Mouse (Mus musculus): ENCODE data around the gene Mpig6b. TPM values are rescaled to one million over a fixed set of nuclear protein-coding genes. Genes with fewer than 3 reads are reported as not detected.

The Mpig6b gene
- polyA plus RNA-seq, 1 experiment from 2014 or later = 0.74 TPM

- DNase-seq (ENCODE audit: low spot score) (peak; percentile 79), ATAC-seq (replicated peaks; ENCODE audit: insufficient number of reproducible peaks, low FRiP score, low TSS enrichment, low read depth) (0 out of 2 replicates have a peak, but pooled peaks have one; percentile 22)
- no peaks in the 10 kb centered on the region for H3K9me3 ChIP-seq (replicated peaks; ENCODE audit: control insufficient read depth, low read length)
- peak overlapping the region; percentile 71 for H3K4me3 ChIP-seq (ENCODE audit: low read depth, low read length)
- H3K4me2 ChIP-seq (ENCODE audit: low read depth, low read length) = peak overlapping the region; percentile 89
- peak overlapping the region; percentile 97 for H3K27ac ChIP-seq (replicated peaks; ENCODE audit: low read depth, low read length)
- H3K4me1 ChIP-seq (ENCODE audit: control insufficient read depth, insufficient read depth, low read length) = peaks cover 2% of the 10 kb centered on the region
- peaks cover 8% of the 10 kb centered on the region for H3K36me3 ChIP-seq (replicated peaks; ENCODE audit: control insufficient read depth, insufficient read depth, low read depth, low read length)
- WGBS = under 1% methylated on average over 27 of the region's 27 CpGs
- no peaks in the 10 kb centered on the region for H3K27me3 ChIP-seq (ENCODE audit: control insufficient read depth, insufficient read depth, low read length)
- H3K9ac ChIP-seq (replicated peaks; ENCODE audit: low read length) = peak overlapping the region; percentile 93
These were observed 15.7 kb downstream of the Mpig6b start for GRCm38 (mm10) chr17:35050126-35050750.

DNA sequence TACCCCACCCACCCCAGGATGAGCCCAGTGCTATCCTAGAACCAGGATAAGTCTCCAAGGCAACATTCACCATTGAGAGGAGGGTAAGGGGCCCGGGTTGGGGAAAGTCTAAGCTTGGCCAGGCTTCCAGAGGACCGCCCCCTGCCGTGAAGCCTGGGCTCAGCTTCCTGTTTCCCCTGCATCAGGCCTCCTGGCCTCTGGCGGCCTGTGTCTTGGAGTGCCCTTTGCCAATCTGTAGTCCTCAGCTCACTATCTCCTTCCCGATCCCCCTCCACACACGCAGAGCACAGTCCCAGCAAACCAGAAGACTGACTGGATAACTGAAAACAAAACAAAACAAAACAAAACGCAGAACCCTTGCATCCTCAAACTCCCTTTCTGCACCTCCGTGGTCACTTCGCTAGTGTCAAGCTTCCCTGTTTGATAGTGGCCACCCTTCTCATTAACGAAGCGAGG is 16.4 kb downstream of the Mpig6b start, which contains the start of gene Clic1:
Clic1 (plus strand) TSS at position 406 of the 456 bp plus-strand sequence.
- peak within 1 kb of the TSS; percentile 97 for H3K27ac ChIP-seq (replicated peaks; ENCODE audit: low read depth, low read length)
- ATAC-seq (replicated peaks; ENCODE audit: insufficient number of reproducible peaks, low FRiP score, low TSS enrichment, low read depth) (no peak), DNase-seq (ENCODE audit: low spot score) (peak; percentile 89)
- WGBS = 3% methylated on average over 11 of the region's 11 CpGs
- H3K36me3 ChIP-seq (replicated peaks; ENCODE audit: control insufficient read depth, insufficient read depth, low read depth, low read length) = peaks cover 5% of the 10 kb centered on the region
- peak within 1 kb of the TSS; percentile 89 for H3K4me2 ChIP-seq (ENCODE audit: low read depth, low read length)
- peaks cover 2% of the 10 kb centered on the region for H3K4me1 ChIP-seq (ENCODE audit: control insufficient read depth, insufficient read depth, low read length)
- H3K4me3 ChIP-seq (ENCODE audit: low read depth, low read length) = peak within 1 kb of the TSS; percentile 71
- no peaks in the 10 kb centered on the region for H3K9me3 ChIP-seq (replicated peaks; ENCODE audit: control insufficient read depth, low read length)
- H3K27me3 ChIP-seq (ENCODE audit: control insufficient read depth, insufficient read depth, low read length) = no peaks in the 10 kb centered on the region
- peak within 1 kb of the TSS; percentile 93 for H3K9ac ChIP-seq (replicated peaks; ENCODE audit: low read length)

- Histone ChIP-seq H3K9ac (replicated peaks; ENCODE audit: low read length) (no peak overlapping the region), H3K27ac (replicated peaks; ENCODE audit: low read depth, low read length) (no peak overlapping the region), H3K4me1 (ENCODE audit: control insufficient read depth, insufficient read depth, low read length) (peaks cover 2% of the 10 kb centered on the region), H3K9me3 (replicated peaks; ENCODE audit: control insufficient read depth, low read length) (no peaks in the 10 kb centered on the region), H3K4me2 (ENCODE audit: low read depth, low read length) (no peak overlapping the region), H3K4me3 (ENCODE audit: low read depth, low read length) (no peak overlapping the region), H3K27me3 (ENCODE audit: control insufficient read depth, insufficient read depth, low read length) (no peaks in the 10 kb centered on the region), H3K36me3 (replicated peaks; ENCODE audit: control insufficient read depth, insufficient read depth, low read depth, low read length) (peaks cover under 1% of the 10 kb centered on the region)
- 79% methylated on average over 5 of the region's 5 CpGs for WGBS
- DNase-seq (ENCODE audit: low spot score) (no peak), ATAC-seq (replicated peaks; ENCODE audit: insufficient number of reproducible peaks, low FRiP score, low TSS enrichment, low read depth) (no peak)
These were observed 17.0 kb downstream of the Mpig6b start for GRCm38 (mm10) chr17:35048932-35049440.

GRCm38 (mm10) chr17:35048149-35048931 is 17.6 kb downstream of the Mpig6b start:
- H3K4me3 ChIP-seq (ENCODE audit: low read depth, low read length) = no peak overlapping the region
- ATAC-seq (replicated peaks; ENCODE audit: insufficient number of reproducible peaks, low FRiP score, low TSS enrichment, low read depth) (no peak), DNase-seq (ENCODE audit: low spot score) (no peak)
- no peak overlapping the region for H3K4me2 ChIP-seq (ENCODE audit: low read depth, low read length)
- H3K27ac ChIP-seq (replicated peaks; ENCODE audit: low read depth, low read length) = peak overlapping the region; percentile 29; the same call in 1 of the 2 replicates
- H3K9me3 ChIP-seq (replicated peaks; ENCODE audit: control insufficient read depth, low read length) = no peaks in the 10 kb centered on the region
- H3K4me1 ChIP-seq (ENCODE audit: control insufficient read depth, insufficient read depth, low read length) = peaks cover 2% of the 10 kb centered on the region
- no peaks in the 10 kb centered on the region for H3K27me3 ChIP-seq (ENCODE audit: control insufficient read depth, insufficient read depth, low read length)
- H3K36me3 ChIP-seq (replicated peaks; ENCODE audit: control insufficient read depth, insufficient read depth, low read depth, low read length) = no peaks in the 10 kb centered on the region; the same call in 1 of the 2 replicates
- H3K9ac ChIP-seq (replicated peaks; ENCODE audit: low read length) = 0 out of 2 replicates have a peak overlapping the region, but pooled peaks have one; percentile 3
- 38% methylated on average over 11 of the region's 11 CpGs for WGBS

DNA sequence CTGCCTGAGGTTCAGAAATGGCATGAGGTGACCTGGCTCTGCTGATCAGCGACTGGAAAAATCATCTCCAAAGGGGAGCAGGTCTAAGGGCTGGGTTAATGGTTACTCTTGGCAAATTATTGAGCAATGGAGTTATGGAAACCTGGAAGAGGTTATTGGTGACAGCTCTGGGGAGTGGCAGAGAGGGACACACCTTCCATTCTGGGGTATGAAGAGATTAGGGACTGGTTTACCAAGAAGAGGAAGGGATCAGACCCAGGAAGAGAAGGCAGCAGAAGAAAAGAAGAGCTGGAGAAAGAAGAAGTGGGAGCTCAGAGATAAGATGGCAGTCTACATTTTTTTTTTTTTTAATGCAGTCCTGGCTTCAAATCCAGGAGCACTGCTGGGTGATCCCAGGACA is 18.3 kb downstream of the Mpig6b start:
- Histone ChIP-seq H3K4me1 (ENCODE audit: control insufficient read depth, insufficient read depth, low read length) (peaks cover 2% of the 10 kb centered on the region), H3K9me3 (replicated peaks; ENCODE audit: control insufficient read depth, low read length) (no peaks in the 10 kb centered on the region), H3K27me3 (ENCODE audit: control insufficient read depth, insufficient read depth, low read length) (no peaks in the 10 kb centered on the region), H3K4me2 (ENCODE audit: low read depth, low read length) (no peak overlapping the region), H3K27ac (replicated peaks; ENCODE audit: low read depth, low read length) (0 out of 2 replicates have a peak overlapping the region, but pooled peaks have one; percentile 29), H3K9ac (replicated peaks; ENCODE audit: low read length) (no peak overlapping the region), H3K4me3 (ENCODE audit: low read depth, low read length) (no peak overlapping the region), H3K36me3 (replicated peaks; ENCODE audit: control insufficient read depth, insufficient read depth, low read depth, low read length) (no peaks in the 10 kb centered on the region)
- ATAC-seq (replicated peaks; ENCODE audit: insufficient number of reproducible peaks, low FRiP score, low TSS enrichment, low read depth) = no peak
- no peak for DNase-seq (ENCODE audit: low spot score)
- WGBS = 43% methylated on average over 1 of the region's 1 CpGs

GRCm38 (mm10) chr17:35046681-35047455 is 19.1 kb downstream of the Mpig6b start, which contains the start of gene Msh5:
TSS of gene Msh5 (minus strand) at chr17:35046745.
- Histone ChIP-seq H3K27ac (replicated peaks; ENCODE audit: low read depth, low read length) (peak within 1 kb of the TSS; percentile 48; the same call in 1 of the 2 replicates), H3K4me1 (ENCODE audit: control insufficient read depth, insufficient read depth, low read length) (no peaks in the 10 kb centered on the region; the same call in 1 of the 2 replicates), H3K4me2 (ENCODE audit: low read depth, low read length) (peak within 1 kb of the TSS; percentile 87), H3K36me3 (replicated peaks; ENCODE audit: control insufficient read depth, insufficient read depth, low read depth, low read length) (no peaks in the 10 kb centered on the region), H3K9me3 (replicated peaks; ENCODE audit: control insufficient read depth, low read length) (no peaks in the 10 kb centered on the region), H3K27me3 (ENCODE audit: control insufficient read depth, insufficient read depth, low read length) (no peaks in the 10 kb centered on the region), H3K9ac (replicated peaks; ENCODE audit: low read length) (peak within 1 kb of the TSS; percentile 80), H3K4me3 (ENCODE audit: low read depth, low read length) (peak within 1 kb of the TSS; percentile 41)
- DNase-seq (ENCODE audit: low spot score) (peak; percentile 100), ATAC-seq (replicated peaks; ENCODE audit: insufficient number of reproducible peaks, low FRiP score, low TSS enrichment, low read depth) (peak; percentile 97)
- 3% methylated on average over 31 of the region's 33 CpGs for WGBS

- Histone ChIP-seq H3K4me3 (ENCODE audit: low read depth, low read length) (peak overlapping the region; percentile 41), H3K4me1 (ENCODE audit: control insufficient read depth, insufficient read depth, low read length) (no peaks in the 10 kb centered on the region; the same call in 1 of the 2 replicates), H3K4me2 (ENCODE audit: low read depth, low read length) (peak overlapping the region; percentile 87), H3K9ac (replicated peaks; ENCODE audit: low read length) (peak overlapping the region; percentile 80), H3K36me3 (replicated peaks; ENCODE audit: control insufficient read depth, insufficient read depth, low read depth, low read length) (no peaks in the 10 kb centered on the region), H3K27me3 (ENCODE audit: control insufficient read depth, insufficient read depth, low read length) (no peaks in the 10 kb centered on the region), H3K9me3 (replicated peaks; ENCODE audit: control insufficient read depth, low read length) (no peaks in the 10 kb centered on the region), H3K27ac (replicated peaks; ENCODE audit: low read depth, low read length) (peak overlapping the region; percentile 48; the same call in 1 of the 2 replicates)
- ATAC-seq (replicated peaks; ENCODE audit: insufficient number of reproducible peaks, low FRiP score, low TSS enrichment, low read depth) (peak; percentile 71), DNase-seq (ENCODE audit: low spot score) (no peak)
- 7% methylated on average over 46 of the region's 48 CpGs for WGBS
These were observed 19.9 kb downstream of the Mpig6b start for GRCm38 (mm10) chr17:35045807-35046680.

All from embryonic facial prominence, embryonic 11.5 days (tissue).